Mouse (Mus musculus): ENCODE results near the gene Dnmt3c.
A peak's percentile ranks its signal among the peaks of the same experiment; 100 is the strongest.
"Not testable (repeated sequence)": the region's sequence is repeated elsewhere in the genome, so short reads cannot be mapped to it uniquely, and the experiment has no call there.

Dnmt3c gene

GRCm38 (mm10) chr2:153696352-153696751 lies at the start of gene Dnmt3c:
Gene Dnmt3c, plus strand, starts transcription at chr2:153696652.
- no peak for DNase-seq (ENCODE audit: low spot score)

DNA sequence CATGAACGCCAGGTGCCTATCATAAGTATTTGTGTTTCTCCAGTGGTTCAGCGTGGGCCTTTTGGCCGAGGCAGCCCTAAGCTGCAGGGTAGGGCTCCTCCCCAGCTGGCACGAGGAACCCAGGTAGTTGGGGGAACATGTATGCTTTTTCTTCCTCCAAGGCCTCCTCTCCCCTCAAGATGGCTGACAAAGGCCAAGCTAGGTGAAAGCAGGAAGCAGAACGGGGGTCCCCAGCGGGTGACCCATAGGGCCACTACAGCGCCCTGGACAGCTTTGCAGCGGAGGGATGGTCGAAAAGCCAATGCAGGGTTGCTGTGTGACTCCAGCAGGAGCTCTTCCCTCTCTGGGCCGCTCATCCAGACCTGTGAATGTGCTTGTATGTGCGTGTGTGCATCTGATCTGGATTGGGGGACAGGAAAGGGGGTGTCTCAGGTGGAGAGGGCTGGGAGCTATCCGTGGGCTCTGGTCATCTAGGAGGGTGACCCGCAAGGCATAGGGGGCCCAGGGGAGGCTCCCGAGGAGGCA lies 47.6 kb upstream of the Dnmt3c start:
- no peak for DNase-seq (ENCODE audit: low spot score)

GRCm38 (mm10) chr2:153649298-153650013 lies 47.0 kb upstream of the Dnmt3c start, which contains the start of gene Dnmt3b:
Gene Dnmt3b, plus strand, starts transcription at chr2:153649450.
- DNase-seq (ENCODE audit: low spot score) = peak; percentile 75

GRCm38 (mm10) chr2:153650014-153650687 lies 46.3 kb upstream of the Dnmt3c start:
- DNase-seq (ENCODE audit: low spot score) = peak; percentile 13

DNA sequence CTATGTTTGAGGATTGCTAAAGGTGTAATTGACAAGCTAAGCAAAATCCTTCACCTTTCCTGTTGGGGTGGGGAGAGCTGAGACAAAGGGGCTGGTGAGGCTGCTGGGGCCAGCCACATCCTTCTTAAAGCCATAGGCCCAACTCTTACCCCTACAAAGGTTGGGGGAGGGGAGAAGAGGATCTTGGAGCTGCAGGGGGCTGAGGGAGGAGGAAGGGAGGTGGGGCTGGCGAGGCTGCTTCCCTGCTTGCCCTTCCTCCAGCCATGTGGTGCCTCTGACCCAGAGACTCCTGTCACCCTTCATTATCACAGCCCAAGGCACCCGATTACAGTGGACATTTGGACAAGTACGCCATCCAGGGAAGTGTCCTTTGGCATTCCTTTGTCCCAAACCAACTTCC lies 44.8 kb upstream of the Dnmt3c start:
- no peak for DNase-seq (ENCODE audit: low spot score)

GRCm38 (mm10) chr2:153657659-153658058 lies 38.8 kb upstream of the Dnmt3c start:
- not testable (repeated sequence) for DNase-seq (ENCODE audit: low spot score)

GRCm38 (mm10) chr2:153660616-153661015 lies 35.8 kb upstream of the Dnmt3c start:
- DNase-seq (ENCODE audit: low spot score) = no peak

DNA sequence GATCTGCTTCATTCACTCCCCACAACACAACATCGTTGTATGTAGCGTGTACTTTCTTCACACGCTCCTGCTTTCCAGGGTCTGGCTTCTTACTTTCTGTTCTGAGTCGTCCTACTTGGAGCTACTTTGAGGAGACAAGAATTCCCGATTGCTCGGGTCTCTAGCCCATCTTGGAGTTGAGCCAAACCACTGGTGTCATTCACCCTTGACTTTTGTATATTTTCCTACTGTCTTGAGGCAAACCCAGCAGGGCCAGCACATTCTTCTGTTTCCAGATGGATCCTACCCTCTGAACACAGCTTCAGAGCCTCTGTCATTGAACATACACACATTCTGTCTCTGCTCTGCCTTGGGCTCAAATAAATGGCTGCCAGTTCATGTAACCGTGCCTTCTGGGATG lies 31.1 kb upstream of the Dnmt3c start:
- DNase-seq (ENCODE audit: low spot score) = no peak

DNA sequence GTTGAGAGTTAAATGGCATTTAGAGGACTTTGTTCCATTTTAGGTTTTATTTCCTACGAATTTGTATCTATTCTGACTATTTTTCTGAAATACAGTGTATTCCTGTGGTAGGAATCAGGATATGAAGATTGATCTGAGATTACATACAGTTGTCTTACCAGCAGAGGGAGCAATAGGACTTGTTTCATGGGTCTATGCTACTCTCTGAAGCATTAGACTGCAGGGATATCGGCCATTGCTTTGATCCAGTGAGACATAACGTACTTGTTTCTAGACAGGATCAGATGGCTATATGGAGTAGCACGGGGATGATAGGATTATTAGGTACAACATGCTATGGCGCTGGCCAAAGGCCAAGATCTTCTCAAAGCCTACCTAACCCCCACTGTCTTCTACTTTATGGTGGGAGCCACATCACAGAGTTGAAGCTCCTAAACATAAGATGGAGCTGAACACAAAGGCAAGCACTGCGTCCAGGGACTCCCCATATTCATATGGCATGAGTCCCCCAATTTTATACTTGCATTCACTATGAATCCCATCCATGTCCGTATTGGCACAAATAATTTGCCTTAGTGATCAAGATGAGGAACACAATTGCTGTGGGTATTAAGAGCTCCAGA lies 27.6 kb upstream of the Dnmt3c start:
- no peak for DNase-seq (ENCODE audit: low spot score)

GRCm38 (mm10) chr2:153670111-153670510 lies 26.3 kb upstream of the Dnmt3c start:
- peak; percentile 8 for DNase-seq (ENCODE audit: low spot score)

- DNase-seq (ENCODE audit: low spot score) = no peak
These were observed 23.8 kb upstream of the Dnmt3c start for GRCm38 (mm10) chr2:153672619-153673018.

DNA sequence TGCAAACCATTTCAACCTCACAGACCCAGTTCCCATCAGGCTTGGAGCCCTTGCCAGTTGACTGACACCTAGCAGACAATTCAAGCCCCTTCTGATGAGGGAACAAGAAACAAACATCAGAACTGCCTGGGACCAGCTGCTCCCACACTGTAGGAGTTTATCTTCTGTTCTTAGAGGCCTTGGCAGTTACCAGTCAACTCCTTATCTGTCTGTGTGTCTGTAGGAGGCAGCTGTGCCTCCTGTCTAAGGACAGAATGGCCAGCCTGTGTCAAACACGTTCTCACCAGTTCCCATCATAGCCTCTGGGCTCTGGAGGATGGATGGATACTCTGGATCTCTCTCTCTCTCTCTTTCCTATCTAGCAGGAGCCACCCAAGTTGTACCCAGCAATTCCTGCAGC lies 21.1 kb upstream of the Dnmt3c start:
- DNase-seq (ENCODE audit: low spot score) = not testable (repeated sequence)

GRCm38 (mm10) chr2:153676944-153677343 lies 19.5 kb upstream of the Dnmt3c start:
- DNase-seq (ENCODE audit: low spot score) = no peak

GRCm38 (mm10) chr2:153677550-153677949 lies 18.9 kb upstream of the Dnmt3c start:
- DNase-seq (ENCODE audit: low spot score) = no peak

GRCm38 (mm10) chr2:153679959-153680358 lies 16.5 kb upstream of the Dnmt3c start:
- DNase-seq (ENCODE audit: low spot score) = no peak

DNA sequence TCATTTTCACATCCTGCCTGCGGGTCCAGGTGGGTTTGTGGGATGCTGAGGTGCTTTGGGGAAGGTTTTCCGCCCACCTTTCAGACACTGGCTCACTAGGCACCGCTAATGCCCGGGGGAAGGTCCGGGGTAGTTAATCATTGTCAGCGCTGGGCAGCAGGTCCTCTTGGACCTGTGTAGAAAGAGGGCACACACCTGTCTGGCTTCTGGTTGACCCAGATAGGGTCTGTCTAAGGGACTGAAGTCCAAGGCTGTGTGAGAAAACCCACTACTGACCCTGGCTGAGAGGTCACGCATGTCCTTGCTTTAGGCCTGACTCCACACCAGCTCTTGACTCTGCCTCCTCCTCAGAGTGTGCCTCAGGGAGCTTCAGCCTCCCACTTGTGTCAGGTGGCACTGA lies 3.0 kb upstream of the Dnmt3c start:
- not testable (repeated sequence) for DNase-seq (ENCODE audit: low spot score)

DNA sequence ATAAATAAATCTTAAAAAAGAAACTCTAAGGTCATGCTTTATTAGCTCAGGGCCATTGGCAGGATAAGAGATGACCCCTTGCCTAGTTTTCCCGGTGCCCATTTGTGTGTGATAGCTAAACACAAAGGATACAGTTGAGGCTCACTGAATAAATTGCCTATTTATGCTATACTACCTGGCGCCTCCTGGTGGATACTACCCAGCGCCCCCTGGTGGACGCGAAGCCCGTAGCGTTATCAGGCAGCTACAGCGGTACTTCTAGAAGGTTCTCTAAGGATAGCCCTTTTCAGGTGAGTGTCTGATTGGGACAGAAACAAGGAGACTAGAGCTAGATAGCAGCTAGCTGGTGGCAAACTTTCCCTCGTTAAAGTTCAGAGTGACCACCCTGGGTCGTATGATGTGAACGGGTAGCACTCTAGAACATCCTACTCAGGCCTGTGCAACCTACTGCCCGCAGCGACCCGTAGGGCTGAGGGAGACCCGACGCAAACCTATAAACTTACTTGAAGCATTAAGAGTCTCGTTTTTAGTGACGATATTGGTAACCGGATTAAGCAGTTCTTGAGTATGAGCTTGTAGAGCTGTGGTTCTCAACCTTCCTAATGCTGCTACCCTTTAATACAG lies 1.9 kb upstream of the Dnmt3c start:
- peak; percentile 51 for DNase-seq (ENCODE audit: low spot score)

DNA sequence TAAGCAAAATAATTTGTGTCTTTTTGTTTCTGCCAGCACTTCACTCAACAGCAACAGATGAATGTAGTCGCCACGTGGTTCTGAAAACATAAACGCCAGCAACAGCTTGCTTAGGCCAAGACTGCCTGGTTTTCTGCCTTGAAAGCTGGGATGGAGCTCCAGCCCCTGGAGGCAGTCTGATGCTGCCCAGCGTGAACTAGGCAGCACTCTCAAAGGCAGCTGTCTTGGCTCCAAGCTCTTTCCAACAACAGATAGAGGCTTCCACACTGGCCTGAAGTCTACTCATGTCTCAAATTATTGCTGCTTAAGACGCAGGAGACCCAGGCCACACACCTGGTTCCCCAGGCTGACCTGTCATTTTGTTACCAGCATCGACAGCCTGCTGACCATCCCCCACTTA lies 6.9 kb downstream of the Dnmt3c start:
- DNase-seq (ENCODE audit: low spot score) = no peak

- DNase-seq (ENCODE audit: low spot score) = no peak
These were observed 14.4 kb downstream of the Dnmt3c start for GRCm38 (mm10) chr2:153710701-153711330.

DNA sequence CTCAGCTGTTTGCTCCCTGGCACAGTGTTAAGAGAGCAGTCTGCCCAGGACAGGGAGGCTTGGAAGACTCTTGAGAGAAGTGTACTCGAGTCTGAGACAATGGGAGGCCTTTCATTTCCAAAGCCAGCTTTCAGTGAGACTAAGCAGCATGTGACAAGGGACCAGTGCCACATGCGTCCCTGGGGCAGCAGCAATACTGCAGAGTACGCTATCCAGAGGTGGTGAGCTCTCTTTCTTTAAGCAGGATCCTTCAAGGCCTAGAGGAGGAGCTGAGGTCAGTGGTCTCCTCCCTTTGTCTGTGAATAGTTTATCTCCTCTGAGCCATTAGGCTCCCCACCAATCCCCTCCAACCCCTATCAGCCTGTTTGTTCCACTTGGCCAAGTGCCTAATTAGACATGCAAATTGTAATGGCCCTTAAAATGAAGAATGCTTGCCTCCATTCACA lies 16.2 kb downstream of the Dnmt3c start:
- DNase-seq (ENCODE audit: low spot score) = no peak

DNA sequence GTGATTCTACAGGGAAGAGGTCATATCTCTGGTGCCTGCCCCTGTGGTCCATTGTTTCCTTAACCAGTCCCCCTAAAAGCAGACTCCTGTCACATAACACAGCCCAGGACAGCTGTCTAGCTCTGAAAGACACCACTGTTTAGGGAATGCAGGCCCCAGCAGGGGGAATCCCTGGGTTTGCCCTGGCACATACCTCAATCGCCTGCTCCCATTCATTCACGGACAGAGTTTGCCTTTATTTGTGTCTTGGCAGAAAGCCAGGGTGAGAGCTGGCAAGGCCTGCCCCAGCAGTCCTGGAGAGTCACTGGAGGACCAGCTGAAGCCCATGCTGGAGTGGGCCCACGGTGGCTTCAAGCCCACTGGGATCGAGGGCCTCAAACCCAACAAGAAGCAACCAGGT lies 16.8 kb downstream of the Dnmt3c start:
- DNase-seq (ENCODE audit: low spot score) = peak; percentile 32

- not testable (repeated sequence) for DNase-seq (ENCODE audit: low spot score)
These were observed 21.4 kb downstream of the Dnmt3c start for GRCm38 (mm10) chr2:153717861-153718260.

Measured in ovary, postnatal 36 days (tissue).